Mouse (Mus musculus): ENCODE data around the gene Lfng.

Gene Lfng

DNA sequence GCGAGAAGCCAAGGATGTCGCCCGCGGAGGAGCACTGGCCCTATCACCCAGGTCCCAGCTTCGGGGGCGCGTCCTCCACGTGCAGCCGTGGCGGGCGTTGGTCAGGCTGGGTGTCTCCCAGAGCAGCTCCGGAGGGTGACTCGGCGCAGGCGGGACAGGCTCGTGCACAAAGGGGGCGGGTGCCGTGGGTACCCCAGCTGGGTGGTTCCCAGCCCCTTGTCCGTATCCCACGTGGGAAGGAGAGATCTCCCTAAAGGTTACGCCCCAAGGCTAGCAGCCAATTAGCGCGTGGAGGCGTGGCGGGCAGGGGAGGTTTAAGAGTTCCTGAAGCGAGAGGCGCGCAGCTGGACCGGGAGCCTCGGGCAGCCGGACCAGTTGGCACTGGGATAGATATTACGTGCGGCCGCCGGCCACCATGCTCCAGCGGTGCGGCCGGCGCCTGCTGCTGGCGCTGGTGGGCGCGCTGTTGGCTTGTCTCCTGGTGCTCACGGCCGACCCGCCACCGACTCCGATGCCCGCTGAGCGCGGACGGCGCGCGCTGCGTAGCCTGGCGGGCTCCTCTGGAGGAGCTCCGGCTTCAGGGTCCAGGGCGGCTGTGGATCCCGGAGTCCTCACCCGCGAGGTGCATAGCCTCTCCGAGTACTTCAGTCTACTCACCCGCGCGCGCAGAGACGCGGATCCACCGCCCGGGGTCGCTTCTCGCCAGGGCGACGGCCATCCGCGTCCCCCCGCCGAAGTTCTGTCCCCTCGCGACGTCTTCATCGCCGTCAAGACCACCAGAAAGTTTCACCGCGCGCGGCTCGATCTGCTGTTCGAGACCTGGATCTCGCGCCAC is at the start of gene Lfng:
TSS of gene Lfng (plus strand) at position 320 of the 835 bp plus-strand sequence.
- peak; percentile 84 to 87 for DNase-seq (ENCODE audit: low spot score in 2 of 2)

GRCm38 (mm10) chr5:140562601-140563000 is 44.5 kb upstream of the Lfng start:
- DNase-seq (ENCODE audit: low spot score in 2 of 2) = no peak

DNA sequence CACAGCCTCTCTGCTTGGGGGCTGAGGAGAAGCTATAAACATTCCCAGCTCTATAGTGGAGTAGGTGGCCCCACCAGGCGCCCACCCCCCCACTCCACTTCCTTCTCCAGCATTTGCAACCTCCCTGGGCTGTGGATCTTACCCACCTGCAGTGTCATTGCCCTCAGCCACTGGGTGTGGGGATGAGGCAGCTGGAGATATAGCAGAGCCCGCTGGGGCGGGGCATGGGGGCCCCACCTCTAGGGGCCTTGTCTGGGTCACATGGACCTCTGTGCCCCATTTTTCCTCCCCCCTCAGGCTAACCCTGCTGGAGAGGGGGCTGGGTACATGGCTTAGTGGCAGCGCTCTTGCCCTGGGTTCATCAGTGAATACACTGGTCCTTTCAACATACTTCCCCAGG is 42.2 kb upstream of the Lfng start, which contains the start of gene Grifin:
TSS of gene Grifin (minus strand) at position 176 of the 400 bp plus-strand sequence.
- no peak for DNase-seq (ENCODE audit: low spot score in 2 of 2)

DNA sequence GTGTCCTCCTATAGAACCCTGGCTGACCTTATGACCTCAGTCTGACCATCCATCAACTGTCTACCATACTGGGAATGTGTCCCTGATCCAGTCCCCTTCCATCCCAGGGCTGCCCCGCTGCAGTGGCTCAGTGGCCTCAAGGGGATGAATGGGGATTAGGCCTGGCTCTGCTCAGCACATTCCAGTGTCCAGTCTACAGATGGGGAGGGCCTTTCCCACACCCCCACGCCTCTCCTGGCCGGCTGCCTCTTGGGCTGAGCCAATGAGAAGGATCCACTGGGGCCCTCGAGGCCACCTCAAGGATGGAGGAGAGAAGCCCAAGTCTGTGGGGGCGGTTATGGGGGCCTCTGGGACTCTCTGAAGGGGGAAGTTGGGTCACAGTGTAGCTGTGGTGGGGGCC is 41.7 kb upstream of the Lfng start:
- no peak for DNase-seq (ENCODE audit: low spot score in 2 of 2)

GRCm38 (mm10) chr5:140565856-140566255 is 41.3 kb upstream of the Lfng start:
- DNase-seq (ENCODE audit: low spot score in 2 of 2) = peak; percentile 57 to 75

DNA sequence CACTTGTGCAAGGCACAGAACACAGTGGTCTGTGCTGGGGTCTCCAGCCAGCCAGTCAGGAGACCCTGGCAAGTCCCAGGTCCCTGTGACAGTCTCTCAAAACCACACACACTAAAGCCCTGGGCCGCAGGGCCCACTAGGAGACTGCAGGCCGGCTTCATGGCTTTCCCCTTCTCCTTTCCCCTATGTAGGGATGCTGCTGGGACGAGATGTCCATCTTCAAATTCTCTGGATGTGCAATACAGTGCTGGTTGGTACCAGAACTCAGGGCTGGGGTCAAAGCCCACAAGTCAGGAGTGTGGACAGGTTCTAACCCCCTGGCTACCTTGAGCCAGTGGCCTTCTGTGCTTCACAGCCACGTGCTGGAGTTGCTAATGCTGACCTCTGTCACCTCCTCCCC is 40.8 kb upstream of the Lfng start:
- DNase-seq (ENCODE audit: low spot score in 2 of 2) = no peak

GRCm38 (mm10) chr5:140567321-140567720 is 39.8 kb upstream of the Lfng start:
- DNase-seq (ENCODE audit: low spot score in 2 of 2) = peak; percentile 65 to 91

GRCm38 (mm10) chr5:140567751-140568150 is 39.4 kb upstream of the Lfng start:
- DNase-seq (ENCODE audit: low spot score in 2 of 2) = no peak

DNA sequence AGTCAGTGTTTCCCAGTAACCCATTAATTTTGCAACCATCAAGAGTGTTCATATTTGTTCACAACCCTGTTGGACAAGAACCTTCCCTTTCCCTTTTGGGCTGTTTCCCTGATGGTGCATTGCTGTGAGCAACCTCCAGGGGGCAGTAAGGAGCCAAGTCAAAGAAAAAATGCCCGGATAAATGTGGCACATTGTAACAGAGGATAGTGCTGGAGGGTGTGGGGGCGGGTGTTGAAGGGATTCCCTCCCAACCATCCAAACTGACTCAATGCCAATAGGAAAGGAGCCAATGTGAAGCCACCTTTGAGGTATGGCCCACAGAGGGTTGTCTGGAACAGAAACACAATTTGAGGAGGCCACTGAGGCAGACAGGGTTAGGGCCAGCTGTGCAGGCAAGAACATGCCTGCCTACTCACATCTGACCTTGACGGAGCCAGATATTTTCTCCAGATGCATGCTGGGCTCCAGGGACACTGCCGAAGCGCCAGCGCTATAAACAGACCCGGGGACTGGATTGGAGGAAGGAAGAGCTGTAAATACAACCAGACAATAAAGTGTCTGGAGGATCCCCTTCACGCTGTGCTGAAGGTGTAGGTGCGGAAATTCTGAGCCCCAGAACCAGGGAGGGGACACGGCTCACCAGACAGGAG is 38.7 kb upstream of the Lfng start:
- peak; percentile 66 to 80 for DNase-seq (ENCODE audit: low spot score in 2 of 2)

GRCm38 (mm10) chr5:140569032-140569595 is 38.0 kb upstream of the Lfng start:
- DNase-seq (ENCODE audit: low spot score in 2 of 2) = no peak

- DNase-seq (ENCODE audit: low spot score in 2 of 2) = no peak
Measured at GRCm38 (mm10) chr5:140570223-140570870, 36.8 kb upstream of the Lfng start.

DNA sequence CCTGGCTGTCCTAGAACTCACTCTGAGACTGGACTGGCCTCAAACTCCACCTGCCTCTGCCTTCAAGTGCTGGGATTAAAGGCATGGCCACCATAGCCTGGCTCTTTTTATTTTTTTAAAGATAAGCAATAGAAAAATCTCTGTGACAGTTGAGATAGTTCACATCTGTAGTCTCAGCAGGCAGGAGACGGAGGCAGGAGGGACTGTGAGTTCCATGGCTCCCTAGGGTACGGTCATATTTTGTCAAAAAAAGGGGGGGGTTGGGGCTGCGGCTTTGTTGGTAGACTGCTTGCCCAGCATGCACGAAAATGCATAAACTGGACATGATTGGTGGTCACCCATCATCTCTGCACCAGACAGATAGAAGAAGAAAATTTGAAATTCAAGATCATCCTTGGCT is 35.9 kb upstream of the Lfng start:
- DNase-seq (ENCODE audit: low spot score in 2 of 2) = no peak

GRCm38 (mm10) chr5:140571673-140572072 is 35.4 kb upstream of the Lfng start:
- DNase-seq (ENCODE audit: low spot score in 2 of 2) = no peak

- DNase-seq (ENCODE audit: low spot score in 2 of 2) = no peak
Measured at GRCm38 (mm10) chr5:140572611-140573010, 34.5 kb upstream of the Lfng start.

DNA sequence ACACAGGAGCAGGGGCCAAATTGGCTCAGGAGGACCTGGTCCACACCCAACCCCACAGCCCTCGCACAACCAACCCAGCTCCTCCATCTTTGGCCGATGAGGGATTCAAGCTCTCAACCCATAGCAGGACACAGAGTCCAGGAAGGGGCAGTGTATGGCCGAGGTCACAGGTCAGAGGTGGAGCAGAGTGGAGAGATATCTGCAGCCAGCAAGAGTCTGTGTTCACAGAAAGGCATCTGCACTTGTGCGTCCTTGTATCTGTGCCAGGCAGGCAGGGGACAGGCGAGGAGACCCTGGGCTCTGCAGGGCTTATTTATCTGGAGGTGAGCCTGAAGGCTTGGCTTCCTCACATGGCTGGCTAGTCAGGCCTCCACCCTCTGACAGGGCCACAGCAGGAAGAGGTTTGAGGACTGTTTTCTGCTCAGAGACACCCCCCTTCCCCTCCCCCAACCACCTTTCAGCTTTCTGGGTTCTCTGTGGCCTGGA is 31.7 kb upstream of the Lfng start:
- DNase-seq (ENCODE audit: low spot score in 2 of 2) = peak in 1 of 2 experiments; percentile 56

DNA sequence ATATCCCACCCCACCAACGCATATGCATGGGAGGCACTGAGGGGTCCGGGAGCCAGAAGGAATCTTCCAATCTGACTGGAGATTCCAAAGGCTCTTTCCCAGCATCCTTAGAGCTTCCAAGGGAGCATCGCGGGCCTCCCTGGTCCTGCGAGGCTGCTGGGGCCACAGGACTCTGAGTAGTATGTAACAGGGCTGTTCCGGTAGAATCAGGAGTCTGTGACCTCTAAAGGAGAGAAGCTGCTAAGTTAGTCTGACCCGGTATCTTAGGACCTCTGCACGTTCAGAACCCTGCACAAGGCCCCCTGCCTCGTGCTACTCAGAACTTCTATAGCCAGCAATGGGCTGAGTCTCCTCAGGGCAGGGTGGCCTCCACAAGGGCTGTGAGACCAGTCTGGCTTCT is 27.9 kb upstream of the Lfng start:
- no peak for DNase-seq (ENCODE audit: low spot score in 2 of 2)

GRCm38 (mm10) chr5:140579771-140580170 is 27.3 kb upstream of the Lfng start:
- DNase-seq (ENCODE audit: low spot score in 2 of 2) = no peak

DNA sequence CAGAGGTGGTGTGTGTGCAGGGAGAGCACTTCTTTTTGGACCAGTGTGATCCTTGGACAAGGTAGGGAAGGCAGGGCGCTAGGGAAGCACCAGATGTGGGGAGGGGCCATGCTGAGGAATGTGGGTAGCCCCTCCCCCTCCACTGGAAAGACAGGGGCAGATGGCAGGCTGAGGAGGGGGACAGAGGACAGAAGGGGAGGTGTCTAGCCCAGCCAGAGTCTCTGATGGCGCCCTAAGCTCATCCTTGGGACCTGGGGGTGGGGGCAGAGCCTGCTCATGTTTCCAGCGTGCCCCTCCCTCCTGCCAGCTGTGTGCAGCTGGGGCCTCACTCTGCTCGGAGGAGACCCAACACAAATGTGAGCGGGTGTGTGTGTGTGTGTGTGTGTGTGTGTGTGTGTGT is 25.6 kb upstream of the Lfng start:
- no peak for DNase-seq (ENCODE audit: low spot score in 2 of 2)

GRCm38 (mm10) chr5:140582995-140583731 is 24.0 kb upstream of the Lfng start:
- DNase-seq (ENCODE audit: low spot score in 2 of 2) = no peak

DNA sequence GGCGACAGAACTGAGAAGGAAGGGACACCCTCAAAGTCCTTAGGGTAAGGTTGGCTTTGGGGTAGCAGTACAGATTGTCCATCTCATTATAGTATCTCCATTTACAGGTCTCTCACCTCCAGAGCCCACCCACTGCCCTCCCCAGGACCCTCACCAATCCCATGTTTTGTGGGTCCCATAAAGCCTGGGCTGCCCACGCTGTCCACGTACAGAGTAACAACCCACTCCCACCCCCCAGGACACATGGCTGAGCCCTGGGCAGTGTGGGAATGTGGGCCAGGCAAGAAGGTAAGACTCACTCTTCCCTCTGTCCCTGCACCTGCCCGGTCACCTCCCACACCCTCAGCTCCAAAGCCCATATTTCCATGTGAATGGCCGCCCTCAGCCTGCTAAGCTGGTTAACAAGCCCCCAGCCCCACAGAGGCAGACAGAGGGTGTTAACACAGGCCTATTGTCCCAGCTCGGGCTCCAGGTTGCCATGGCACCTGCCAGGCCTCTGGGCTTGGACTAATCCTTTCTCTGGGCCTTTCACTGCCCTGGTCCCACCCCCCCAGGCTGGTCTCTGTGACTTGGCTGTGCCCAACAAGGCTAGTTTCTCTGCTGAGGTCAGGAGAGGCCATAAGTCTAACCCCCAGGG is 23.3 kb upstream of the Lfng start:
- DNase-seq (ENCODE audit: low spot score in 2 of 2) = no peak
